Mouse (Mus musculus) adrenal gland, postnatal 14 days (tissue): ENCODE results near the gene Rgs7bp. TPM values are rescaled to one million over a fixed set of nuclear protein-coding genes. Genes with fewer than 3 reads are reported as not detected.
"Not testable (repeated sequence)": the region's sequence is repeated elsewhere in the genome, so short reads cannot be mapped to it uniquely, and the experiment has no call there.

Source experiments
- DNase-seq: peaks from one replicate; pipeline ENCODE4 v3.0.0; 2021; ENCODE audit warnings: mixed read lengths
- total RNA-seq: library from RNA; stranded (reverse); gene quantifications from 2 replicates; pipeline ENCODE4 v1.2.3, GENCODE M21; 2021

Rgs7bp gene
- total RNA-seq, 1 experiment from 2014 or later = 1.3 TPM

GRCm38 (mm10) chr13:104936586-104936985 is 118.1 kb downstream of the Rgs7bp start:
- no peak for DNase-seq

DNA sequence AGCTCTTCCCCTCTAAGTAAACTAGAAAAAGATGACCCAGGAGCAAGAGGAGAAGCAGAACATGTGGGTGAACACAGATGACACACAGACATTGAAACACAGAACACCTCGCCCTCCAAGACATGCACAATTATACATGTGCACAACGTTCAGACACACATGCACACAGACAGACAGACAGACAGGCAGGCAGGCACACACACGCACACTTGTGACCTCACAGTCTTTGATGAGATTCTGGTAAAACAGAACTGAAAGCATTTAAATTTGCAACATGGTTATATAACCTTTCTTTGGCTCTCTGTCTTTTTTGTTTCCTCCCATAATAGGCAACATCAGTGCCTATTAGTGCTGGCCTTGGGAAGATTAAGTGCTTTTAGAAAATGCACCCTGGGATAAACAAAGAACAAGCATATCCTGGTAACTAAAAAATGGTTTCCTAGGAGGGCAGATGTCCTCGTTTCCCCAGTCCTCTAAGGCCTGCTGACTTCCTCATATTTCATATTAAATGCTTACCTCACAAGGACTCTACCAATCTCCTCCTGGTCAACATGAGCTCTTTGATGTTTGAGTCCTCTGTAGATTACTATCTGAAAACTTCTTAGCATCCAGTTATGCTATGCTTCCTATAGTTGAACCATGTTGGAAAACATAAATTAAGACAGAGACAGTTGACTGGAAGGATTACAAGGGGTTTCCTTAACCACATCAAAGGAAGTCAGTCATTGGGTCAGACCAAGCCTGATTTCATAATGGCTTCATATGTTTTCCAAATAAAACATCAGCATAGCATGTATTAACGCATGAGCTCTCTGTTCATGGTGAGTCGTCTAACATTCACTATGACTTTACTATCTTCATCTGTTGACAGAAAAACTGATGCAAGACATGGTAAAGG is 122.8 kb downstream of the Rgs7bp start:
- no peak for DNase-seq

DNA sequence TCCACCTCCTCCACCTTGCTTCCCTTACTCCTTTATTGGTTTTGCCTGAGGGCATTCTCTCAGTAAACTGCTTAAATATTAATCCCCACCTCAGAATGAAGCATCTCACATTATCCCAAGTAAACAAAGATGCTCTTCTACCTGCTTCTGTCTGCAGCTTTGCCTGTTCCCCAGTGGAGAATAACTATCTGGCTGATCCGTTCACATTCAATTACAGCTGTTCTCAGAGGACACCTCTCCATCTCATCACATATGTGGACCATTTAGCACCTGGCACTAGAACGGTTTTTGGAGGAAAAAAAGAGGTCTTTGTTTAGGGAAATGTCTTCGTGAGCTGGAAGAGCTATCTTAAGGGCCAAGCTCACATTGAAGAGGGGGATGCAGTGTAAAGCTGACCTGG is 123.9 kb downstream of the Rgs7bp start:
- no peak for DNase-seq

- DNase-seq = peak; percentile 11
Measured at GRCm38 (mm10) chr13:104918663-104919062, 136.1 kb downstream of the Rgs7bp start.

DNA sequence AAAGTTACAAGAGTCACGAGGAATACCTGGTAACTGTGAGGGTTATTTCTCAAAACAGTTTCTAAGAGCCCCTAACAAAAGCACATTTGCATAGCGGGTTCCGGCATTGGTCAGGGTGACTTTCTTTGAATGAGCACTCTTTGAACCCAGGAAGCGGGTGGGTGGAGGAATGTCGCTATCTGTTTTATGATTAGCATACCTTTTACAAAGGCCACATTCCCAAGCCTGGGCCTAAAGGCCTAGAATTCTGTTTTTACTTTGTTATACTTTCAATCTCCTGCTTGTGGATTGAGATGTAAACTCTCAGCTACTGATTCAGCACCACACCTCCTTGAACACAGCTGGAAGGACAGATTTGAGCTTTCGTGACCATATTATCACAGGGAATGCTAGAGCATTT is 138.0 kb downstream of the Rgs7bp start:
- not testable (repeated sequence) for DNase-seq

DNA sequence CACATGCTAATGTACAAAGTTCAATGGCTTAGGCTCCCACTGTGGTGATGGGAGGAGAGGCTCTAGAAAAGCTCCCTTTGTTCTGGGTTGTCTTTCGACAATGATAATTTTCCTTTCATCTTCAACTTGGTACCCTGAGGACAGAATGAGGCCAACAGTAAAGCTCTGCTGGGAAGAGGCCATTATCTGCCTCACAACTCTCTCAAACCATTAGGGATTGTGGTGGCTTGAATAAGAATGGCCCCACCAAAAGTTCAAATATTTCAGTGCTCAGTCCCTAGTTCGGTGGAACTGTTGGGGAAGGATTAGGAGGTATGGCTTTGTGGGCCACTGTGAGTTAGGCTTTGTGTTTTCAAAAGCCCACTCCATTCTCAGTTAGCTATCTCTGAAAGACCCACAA is 138.6 kb downstream of the Rgs7bp start:
- DNase-seq = no peak

- DNase-seq = no peak
Measured at GRCm38 (mm10) chr13:104914288-104914895, 140.3 kb downstream of the Rgs7bp start.

GRCm38 (mm10) chr13:104911626-104912025 is 143.1 kb downstream of the Rgs7bp start:
- not testable (repeated sequence) for DNase-seq

DNA sequence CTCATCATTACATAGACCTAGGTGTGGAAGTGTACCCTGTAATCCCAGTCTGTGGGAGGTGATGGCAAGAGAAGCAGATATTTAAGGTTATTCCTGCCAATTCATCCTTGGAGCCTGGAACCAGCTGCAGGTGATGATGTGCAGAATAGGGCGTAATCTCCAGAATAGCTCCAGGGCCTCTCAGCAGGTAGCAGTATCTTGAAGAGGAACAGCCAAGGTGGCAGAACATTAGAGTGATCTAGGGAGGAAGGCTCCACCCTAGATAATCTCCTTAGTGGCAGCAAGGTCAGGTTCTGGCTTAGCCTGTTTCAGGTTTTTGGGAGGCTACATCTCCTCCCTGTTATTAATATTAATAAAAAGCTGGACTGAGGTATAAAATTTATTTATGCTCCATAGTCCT is 143.7 kb downstream of the Rgs7bp start:
- not testable (repeated sequence) for DNase-seq

DNA sequence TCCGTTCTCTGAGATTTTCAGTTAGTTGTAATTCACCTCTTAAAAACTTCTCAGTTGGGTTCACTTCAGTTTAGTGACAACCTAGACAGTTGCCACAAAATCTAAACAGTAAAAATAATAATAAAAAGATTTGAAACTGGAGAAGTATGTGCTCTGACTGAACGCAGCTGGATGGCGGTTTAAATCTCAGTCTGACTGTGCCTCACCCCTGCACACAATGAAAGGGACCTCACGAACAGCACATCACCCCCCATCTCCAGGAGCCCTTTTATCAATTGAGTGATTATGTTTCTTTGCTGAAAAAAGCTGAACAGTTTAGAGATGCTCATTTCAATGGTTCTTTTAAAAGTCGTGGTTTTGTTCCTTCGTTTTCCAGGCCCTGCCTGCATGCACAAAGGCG is 146.0 kb downstream of the Rgs7bp start:
- no peak for DNase-seq

Other genes starting within 250 kb of the Rgs7bp start
- gene Cwc27, start 237.8 kb downstream of the Rgs7bp start, total RNA-seq = 15.0 and 19.4 TPM in 2 replicates
- gene Shisal2b, start 191.0 kb downstream of the Rgs7bp start, total RNA-seq = not detected in 2 replicates
- not detected in 2 replicates for gene 4933425L06Rik, start 27.2 kb upstream of the Rgs7bp start, total RNA-seq
- gene Rnf180, start 239.9 kb upstream of the Rgs7bp start, total RNA-seq = 13.5 and 13.9 TPM in 2 replicates